Mouse (Mus musculus): ENCODE measurements around the gene Hdac7. TPM values are rescaled to one million over a fixed set of nuclear protein-coding genes. Genes with fewer than 3 reads are reported as not detected.

Gene Hdac7
- polyA plus RNA-seq, 1 experiment = 827 TPM

DNA sequence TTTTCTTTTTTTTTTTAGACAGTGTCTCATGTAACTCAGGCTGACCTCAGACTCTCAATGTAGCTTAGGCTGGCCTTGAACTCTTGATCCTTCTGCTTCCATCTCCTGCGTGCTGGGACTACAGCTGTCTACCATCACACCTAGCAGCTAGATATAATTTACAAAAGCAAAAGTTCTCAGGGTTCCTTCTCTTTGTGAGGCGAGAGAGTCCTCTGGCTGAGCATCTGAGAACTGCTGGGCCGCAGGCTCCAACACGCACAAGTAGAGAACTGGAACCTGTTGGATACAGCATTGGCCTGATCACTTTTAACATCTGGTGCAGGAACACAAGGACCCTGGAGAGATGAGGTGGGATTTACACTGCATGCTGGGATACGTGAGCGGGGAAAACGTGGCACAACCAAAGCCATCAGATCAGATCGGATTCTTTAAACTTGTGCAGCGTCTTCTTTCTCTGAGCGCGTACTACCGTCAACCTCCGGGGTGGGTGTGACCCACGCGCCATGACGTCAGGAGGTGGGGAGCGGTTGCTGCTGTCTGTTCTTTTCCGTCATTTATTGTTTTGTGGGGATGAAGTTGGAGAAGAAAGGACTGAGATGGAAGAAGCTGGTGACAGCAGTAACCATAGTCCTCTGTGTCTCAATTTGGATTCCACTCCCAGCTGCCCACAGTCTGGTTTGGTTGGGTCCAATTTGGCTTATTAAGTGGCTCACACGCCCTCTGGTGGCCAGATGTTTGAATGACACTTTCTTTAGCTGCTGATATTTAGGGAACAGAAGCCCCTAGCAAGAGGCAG lies 5.0 kb upstream of the Hdac7 start:
- DNase-seq = peak; percentile 84
- peak overlapping the region; percentile 66 for H3K27ac ChIP-seq (ENCODE audit: control insufficient read depth, insufficient read depth, low read length)
- no peaks in the 10 kb centered on the region for H3K27me3 ChIP-seq (ENCODE audit: control insufficient read depth, insufficient read depth, low read length)
- WGBS = 3% methylated on average over 19 of the region's 19 CpGs
- TF ChIP-seq CTCF (IDR thresholded peaks at IDR 0.05; ENCODE audit: borderline replicate concordance, control insufficient read depth, extremely low read depth, insufficient read depth, low read length, poor library complexity) = peak; percentile 67; the same call in 1 of the 2 replicates
- TF ChIP-seq POLR2A (IDR thresholded peaks at IDR 0.05; ENCODE audit: control insufficient read depth, extremely low read depth, insufficient read depth, low read length, poor library complexity) = 0 out of 2 replicates have a peak, but pooled peaks have one; percentile 29
- peak overlapping the region; percentile 40 for H3K4me3 ChIP-seq (ENCODE audit: control insufficient read depth, insufficient read depth, low read length)
- no peaks in the 10 kb centered on the region for H3K36me3 ChIP-seq (ENCODE audit: control insufficient read depth, insufficient read depth, low read length)
- H3K4me1 ChIP-seq (replicated peaks; ENCODE audit: control insufficient read depth, insufficient read depth, low read length) = peaks cover 25% of the 10 kb centered on the region

DNA sequence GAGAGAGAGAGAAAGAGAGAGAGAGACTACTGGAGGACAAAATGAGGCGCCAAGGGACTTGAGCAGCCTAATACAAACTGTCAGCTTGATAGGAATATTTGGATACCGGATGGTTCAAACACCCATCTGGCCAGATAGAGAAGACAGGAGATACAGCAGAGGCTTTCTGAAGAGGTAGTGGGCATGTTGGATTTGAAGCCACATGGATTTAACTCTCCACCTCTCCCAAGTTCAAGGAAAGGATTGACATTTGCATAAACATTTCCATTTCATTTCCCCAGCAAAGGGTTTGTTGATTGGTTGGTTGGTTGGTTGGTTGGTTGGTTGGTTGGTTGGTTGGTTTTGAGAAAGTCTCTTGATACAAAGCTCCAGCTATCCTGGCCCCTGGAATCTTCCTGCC lies 3.6 kb upstream of the Hdac7 start:
- WGBS = 99% methylated on average over 2 of the region's 2 CpGs
- no peaks in the 10 kb centered on the region for H3K36me3 ChIP-seq (ENCODE audit: control insufficient read depth, insufficient read depth, low read length)
- TF ChIP-seq POLR2A (IDR thresholded peaks at IDR 0.05; ENCODE audit: control insufficient read depth, extremely low read depth, insufficient read depth, low read length, poor library complexity) = no peak
- H3K27me3 ChIP-seq (ENCODE audit: control insufficient read depth, insufficient read depth, low read length) = no peaks in the 10 kb centered on the region
- H3K4me3 ChIP-seq (ENCODE audit: control insufficient read depth, insufficient read depth, low read length) = no peak overlapping the region
- DNase-seq = no peak
- peaks cover 25% of the 10 kb centered on the region for H3K4me1 ChIP-seq (replicated peaks; ENCODE audit: control insufficient read depth, insufficient read depth, low read length)
- no peak overlapping the region for H3K27ac ChIP-seq (ENCODE audit: control insufficient read depth, insufficient read depth, low read length)

GRCm38 (mm10) chr15:97847285-97847684 lies 3.0 kb upstream of the Hdac7 start:
- Histone ChIP-seq H3K4me1 (replicated peaks; ENCODE audit: control insufficient read depth, insufficient read depth, low read length) (peaks cover 25% of the 10 kb centered on the region), H3K27ac (ENCODE audit: control insufficient read depth, insufficient read depth, low read length) (no peak overlapping the region), H3K36me3 (ENCODE audit: control insufficient read depth, insufficient read depth, low read length) (no peaks in the 10 kb centered on the region), H3K4me3 (ENCODE audit: control insufficient read depth, insufficient read depth, low read length) (no peak overlapping the region), H3K27me3 (ENCODE audit: control insufficient read depth, insufficient read depth, low read length) (no peaks in the 10 kb centered on the region)
- WGBS = 96% methylated on average over 4 of the region's 4 CpGs
- TF ChIP-seq POLR2A (IDR thresholded peaks at IDR 0.05; ENCODE audit: control insufficient read depth, extremely low read depth, insufficient read depth, low read length, poor library complexity) (no peak), CTCF (IDR thresholded peaks at IDR 0.05; ENCODE audit: borderline replicate concordance, control insufficient read depth, extremely low read depth, insufficient read depth, low read length, poor library complexity) (no peak)
- no peak for DNase-seq

DNA sequence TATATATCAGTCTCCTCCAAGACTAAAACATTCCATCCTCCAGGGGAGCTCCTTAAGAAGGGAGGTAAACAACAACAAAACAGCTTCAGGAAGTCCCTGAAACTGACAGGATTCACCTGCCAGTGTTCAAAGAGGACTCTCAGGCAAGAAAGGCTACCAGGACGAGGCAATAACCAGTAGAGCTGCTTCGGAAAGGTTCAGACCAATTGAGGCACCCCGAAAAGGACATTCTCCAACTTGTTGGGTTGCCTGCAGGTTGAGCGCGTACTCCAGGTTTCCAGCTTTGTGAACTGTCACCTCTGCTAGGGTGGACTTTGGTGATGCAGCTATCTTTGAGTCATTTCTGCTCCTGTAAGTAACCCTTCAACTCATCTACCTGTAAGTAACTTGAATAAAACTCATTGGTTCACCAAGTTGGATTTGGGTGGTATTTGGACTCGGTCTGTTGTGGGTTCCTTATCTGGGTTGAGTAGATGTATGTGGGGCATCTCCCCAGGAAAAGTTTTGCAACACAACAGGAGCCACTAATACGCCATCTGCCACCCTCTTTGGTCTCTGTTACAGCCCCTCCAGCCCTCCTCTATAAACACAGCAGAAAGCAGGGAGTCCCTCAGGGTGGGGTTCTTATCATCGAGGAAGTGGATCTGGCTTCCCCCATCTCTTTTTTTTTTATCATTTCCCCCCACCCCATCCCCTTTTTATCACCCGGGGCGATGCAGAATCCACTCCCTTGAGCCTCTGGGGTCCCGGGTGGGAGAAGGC lies 2.0 kb upstream of the Hdac7 start:
- H3K27ac ChIP-seq (ENCODE audit: control insufficient read depth, insufficient read depth, low read length) = no peak overlapping the region; the same call in 1 of the 2 replicates
- TF ChIP-seq CTCF (IDR thresholded peaks at IDR 0.05; ENCODE audit: borderline replicate concordance, control insufficient read depth, extremely low read depth, insufficient read depth, low read length, poor library complexity) (no peak), POLR2A (IDR thresholded peaks at IDR 0.05; ENCODE audit: control insufficient read depth, extremely low read depth, insufficient read depth, low read length, poor library complexity) (no peak)
- no peak for DNase-seq
- peaks cover 28% of the 10 kb centered on the region for H3K4me1 ChIP-seq (replicated peaks; ENCODE audit: control insufficient read depth, insufficient read depth, low read length)
- no peaks in the 10 kb centered on the region for H3K27me3 ChIP-seq (ENCODE audit: control insufficient read depth, insufficient read depth, low read length)
- H3K36me3 ChIP-seq (ENCODE audit: control insufficient read depth, insufficient read depth, low read length) = no peaks in the 10 kb centered on the region
- no peak overlapping the region for H3K4me3 ChIP-seq (ENCODE audit: control insufficient read depth, insufficient read depth, low read length)
- 94% methylated on average over 11 of the region's 11 CpGs for WGBS

DNA sequence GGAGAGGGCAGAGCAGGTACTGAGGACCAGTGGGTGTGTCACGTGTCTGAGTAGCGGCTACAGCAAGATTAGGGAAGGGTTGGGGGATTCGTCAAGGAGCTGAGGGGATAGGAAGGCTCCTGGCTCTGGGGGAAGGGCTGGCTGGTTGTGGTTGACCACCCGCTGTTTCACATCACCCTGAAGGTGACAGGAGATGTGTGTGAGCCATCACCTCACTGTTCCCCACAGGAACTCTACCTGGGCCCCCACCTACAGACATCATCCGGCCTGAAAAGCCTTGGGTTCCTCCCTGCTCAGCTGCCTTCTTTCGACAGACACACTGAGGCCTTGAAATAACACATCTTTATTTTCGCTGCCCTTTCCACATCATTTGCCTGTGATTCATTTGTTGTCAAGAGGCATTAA lies 1.1 kb downstream of the Hdac7 start:
- Histone ChIP-seq H3K36me3 (ENCODE audit: control insufficient read depth, insufficient read depth, low read length) (no peaks in the 10 kb centered on the region), H3K4me3 (ENCODE audit: control insufficient read depth, insufficient read depth, low read length) (peak overlapping the region; percentile 95), H3K27ac (ENCODE audit: control insufficient read depth, insufficient read depth, low read length) (peak overlapping the region; percentile 97), H3K27me3 (ENCODE audit: control insufficient read depth, insufficient read depth, low read length) (no peaks in the 10 kb centered on the region), H3K4me1 (replicated peaks; ENCODE audit: control insufficient read depth, insufficient read depth, low read length) (peaks cover 52% of the 10 kb centered on the region)
- DNase-seq = peak; percentile 68
- WGBS = 9% methylated on average over 7 of the region's 7 CpGs
- TF ChIP-seq POLR2A (IDR thresholded peaks at IDR 0.05; ENCODE audit: control insufficient read depth, extremely low read depth, insufficient read depth, low read length, poor library complexity) (peak; percentile 35; the same call in 1 of the 2 replicates), CTCF (IDR thresholded peaks at IDR 0.05; ENCODE audit: borderline replicate concordance, control insufficient read depth, extremely low read depth, insufficient read depth, low read length, poor library complexity) (no peak)

- H3K4me1 ChIP-seq (replicated peaks; ENCODE audit: control insufficient read depth, insufficient read depth, low read length) = peaks cover 57% of the 10 kb centered on the region
- 6% methylated on average over 6 of the region's 6 CpGs for WGBS
- no peaks in the 10 kb centered on the region for H3K27me3 ChIP-seq (ENCODE audit: control insufficient read depth, insufficient read depth, low read length)
- H3K4me3 ChIP-seq (ENCODE audit: control insufficient read depth, insufficient read depth, low read length) = peak overlapping the region; percentile 59
- H3K27ac ChIP-seq (ENCODE audit: control insufficient read depth, insufficient read depth, low read length) = peak overlapping the region; percentile 97
- peak; percentile 68; the same call in 1 of the 2 replicates for TF ChIP-seq POLR2A (IDR thresholded peaks at IDR 0.05; ENCODE audit: control insufficient read depth, extremely low read depth, insufficient read depth, low read length, poor library complexity)
- TF ChIP-seq CTCF (IDR thresholded peaks at IDR 0.05; ENCODE audit: borderline replicate concordance, control insufficient read depth, extremely low read depth, insufficient read depth, low read length, poor library complexity) = no peak
- no peaks in the 10 kb centered on the region for H3K36me3 ChIP-seq (ENCODE audit: control insufficient read depth, insufficient read depth, low read length)
- DNase-seq = peak; percentile 74
Observed at GRCm38 (mm10) chr15:97842058-97842457, 2.2 kb downstream of the Hdac7 start.
